Mouse (Mus musculus) layer of hippocampus, adult 9-11 months (tissue): ENCODE measurements around the gene Slc39a2.
"Not testable (repeated sequence)": the region's sequence is repeated elsewhere in the genome, so short reads cannot be mapped to it uniquely, and the experiment has no call there.

Source experiments
- DNase-seq: peaks from one replicate; pipeline ENCODE4 v3.0.0; 2022

Gene Slc39a2

GRCm38 (mm10) chr14:51902806-51903710 is 10.4 kb downstream of the Slc39a2 start:
- DNase-seq: no peak

GRCm38 (mm10) chr14:51903782-51904181 is 11.1 kb downstream of the Slc39a2 start:
- no peak for DNase-seq

- DNase-seq: no peak
Observed at GRCm38 (mm10) chr14:51904706-51905105, 12.0 kb downstream of the Slc39a2 start.

GRCm38 (mm10) chr14:51906102-51906501 is 13.4 kb downstream of the Slc39a2 start:
- DNase-seq: no peak

GRCm38 (mm10) chr14:51911301-51911700 is 18.6 kb downstream of the Slc39a2 start:
- DNase-seq: no peak

GRCm38 (mm10) chr14:51912391-51913061 is 19.8 kb downstream of the Slc39a2 start:
- no peak for DNase-seq

GRCm38 (mm10) chr14:51913062-51913959 is 20.6 kb downstream of the Slc39a2 start:
- DNase-seq: peak; percentile 81

- peak; percentile 85 for DNase-seq
Observed at GRCm38 (mm10) chr14:51913960-51914762, 21.5 kb downstream of the Slc39a2 start, which contains the start of gene Ndrg2. Gene Ndrg2, minus strand, starts transcription at chr14:51914158.

- no peak for DNase-seq
Observed at GRCm38 (mm10) chr14:51915030-51915429, 22.3 kb downstream of the Slc39a2 start.

- DNase-seq: no peak
Observed at GRCm38 (mm10) chr14:51916539-51916938, 23.9 kb downstream of the Slc39a2 start.

- DNase-seq: no peak
Observed at GRCm38 (mm10) chr14:51918125-51918524, 25.4 kb downstream of the Slc39a2 start, which contains the start of gene Tppp2. Gene Tppp2, plus strand, starts transcription at chr14:51918425.

GRCm38 (mm10) chr14:51918966-51919365 is 26.3 kb downstream of the Slc39a2 start:
- no peak for DNase-seq

- DNase-seq: peak; percentile 68
Observed at GRCm38 (mm10) chr14:51921759-51922570, 29.3 kb downstream of the Slc39a2 start.

- no peak for DNase-seq
Observed at GRCm38 (mm10) chr14:51922571-51922865, 29.8 kb downstream of the Slc39a2 start, which contains the start of gene Rnase13. Gene Rnase13, minus strand, starts transcription at chr14:51922773.

- no peak for DNase-seq
Observed at GRCm38 (mm10) chr14:51922910-51923309, 30.2 kb downstream of the Slc39a2 start.

- DNase-seq: no peak
Observed at GRCm38 (mm10) chr14:51923492-51923891, 30.8 kb downstream of the Slc39a2 start.

GRCm38 (mm10) chr14:51926930-51927329 is 34.2 kb downstream of the Slc39a2 start:
- not testable (repeated sequence) for DNase-seq

GRCm38 (mm10) chr14:51929309-51929943 is 36.7 kb downstream of the Slc39a2 start:
- peak; percentile 77 for DNase-seq

- DNase-seq: no peak
Observed at GRCm38 (mm10) chr14:51929968-51930367, 37.3 kb downstream of the Slc39a2 start.

- DNase-seq: peak; percentile 69
Observed at GRCm38 (mm10) chr14:51930824-51931223, 38.1 kb downstream of the Slc39a2 start.
